Mouse (Mus musculus): ENCODE measurements around the gene D10Wsu102e.
"Not testable (repeated sequence)": the region's sequence is repeated elsewhere in the genome, so short reads cannot be mapped to it uniquely, and the experiment has no call there.

D10Wsu102e gene

GRCm38 (mm10) chr10:83347494-83347893, 12.5 kb upstream of the D10Wsu102e start:
- no peak for DNase-seq

GRCm38 (mm10) chr10:83350689-83351088, 9.3 kb upstream of the D10Wsu102e start:
- no peak for DNase-seq

GRCm38 (mm10) chr10:83351779-83352178, 8.2 kb upstream of the D10Wsu102e start:
- not testable (repeated sequence) for DNase-seq

- no peak for DNase-seq
Observed at GRCm38 (mm10) chr10:83353680-83354332, 6.2 kb upstream of the D10Wsu102e start.

DNA sequence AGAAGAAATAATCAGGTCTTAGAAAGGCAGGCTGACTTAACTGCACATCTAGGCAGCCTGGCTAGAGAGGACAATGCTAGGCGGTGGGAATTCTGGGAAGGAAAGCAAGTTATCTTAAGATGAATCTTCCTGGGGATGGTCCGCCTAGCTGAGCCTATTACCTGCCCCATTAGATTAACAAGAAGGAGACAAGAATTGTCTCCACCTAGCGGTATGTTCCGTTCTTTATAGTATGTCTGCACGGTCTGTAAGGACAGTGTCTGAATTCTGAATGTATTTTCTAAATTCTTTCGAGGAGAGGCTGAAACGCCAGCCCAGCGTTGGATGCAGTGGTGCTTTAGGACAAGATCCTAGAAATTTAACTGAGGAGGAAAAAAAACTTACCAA, 5.7 kb upstream of the D10Wsu102e start:
- DNase-seq, result no peak

- DNase-seq, result no peak
Observed at GRCm38 (mm10) chr10:83356416-83356815, 3.6 kb upstream of the D10Wsu102e start.

- no peak for DNase-seq
Observed at GRCm38 (mm10) chr10:83359451-83359850, 570 bp upstream of the D10Wsu102e start.

DNA sequence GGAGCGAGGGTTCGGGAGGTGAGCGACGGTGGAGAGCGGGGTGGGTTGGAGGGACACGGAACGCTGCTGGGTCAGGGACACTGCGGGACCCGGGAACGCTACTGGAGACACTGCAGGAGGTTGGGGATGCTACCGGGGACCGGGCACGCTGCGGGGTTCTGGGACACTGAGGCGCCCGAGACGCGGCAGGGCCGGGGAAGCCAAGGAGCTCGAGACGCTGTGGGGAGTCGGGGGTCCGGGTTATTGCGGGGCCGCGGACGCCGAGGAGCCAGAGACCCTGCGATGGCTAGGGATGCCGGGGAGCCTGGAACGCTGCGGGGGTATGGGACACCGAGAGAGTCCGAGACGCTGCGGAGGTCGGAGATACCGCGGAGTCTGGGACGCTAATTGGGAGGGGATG, 335 bp downstream of the D10Wsu102e start:
- no peak for DNase-seq

- DNase-seq, result no peak
Observed at GRCm38 (mm10) chr10:83361643-83362382, 1.8 kb downstream of the D10Wsu102e start.

GRCm38 (mm10) chr10:83363451-83363850, 3.4 kb downstream of the D10Wsu102e start:
- DNase-seq, result no peak

DNA sequence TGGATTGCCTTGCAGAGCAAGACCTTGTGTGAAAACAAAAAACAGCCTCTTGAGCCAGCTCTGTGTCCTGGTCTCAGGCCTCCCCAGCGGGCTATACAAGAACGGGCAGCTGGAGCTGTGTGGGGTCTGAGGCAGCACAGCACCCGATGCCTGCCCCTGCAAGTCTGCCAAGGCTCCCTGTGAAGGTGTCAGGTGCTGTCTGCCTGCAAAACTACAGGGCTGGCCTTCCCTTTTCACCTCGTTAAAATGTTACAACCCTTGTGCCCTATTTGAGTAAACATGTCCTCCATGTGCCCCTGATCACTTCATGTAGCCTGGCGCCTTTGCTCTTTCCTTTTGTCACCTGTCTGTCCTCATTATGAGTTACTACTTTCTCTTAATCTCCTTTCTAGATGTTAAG, 8.9 kb downstream of the D10Wsu102e start:
- DNase-seq, result no peak

- no peak for DNase-seq
Observed at GRCm38 (mm10) chr10:83374045-83374656, 14.1 kb downstream of the D10Wsu102e start.

GRCm38 (mm10) chr10:83375458-83375857, 15.4 kb downstream of the D10Wsu102e start:
- not testable (repeated sequence) for DNase-seq

GRCm38 (mm10) chr10:83376911-83377682, 17.1 kb downstream of the D10Wsu102e start:
- DNase-seq, result no peak

DNA sequence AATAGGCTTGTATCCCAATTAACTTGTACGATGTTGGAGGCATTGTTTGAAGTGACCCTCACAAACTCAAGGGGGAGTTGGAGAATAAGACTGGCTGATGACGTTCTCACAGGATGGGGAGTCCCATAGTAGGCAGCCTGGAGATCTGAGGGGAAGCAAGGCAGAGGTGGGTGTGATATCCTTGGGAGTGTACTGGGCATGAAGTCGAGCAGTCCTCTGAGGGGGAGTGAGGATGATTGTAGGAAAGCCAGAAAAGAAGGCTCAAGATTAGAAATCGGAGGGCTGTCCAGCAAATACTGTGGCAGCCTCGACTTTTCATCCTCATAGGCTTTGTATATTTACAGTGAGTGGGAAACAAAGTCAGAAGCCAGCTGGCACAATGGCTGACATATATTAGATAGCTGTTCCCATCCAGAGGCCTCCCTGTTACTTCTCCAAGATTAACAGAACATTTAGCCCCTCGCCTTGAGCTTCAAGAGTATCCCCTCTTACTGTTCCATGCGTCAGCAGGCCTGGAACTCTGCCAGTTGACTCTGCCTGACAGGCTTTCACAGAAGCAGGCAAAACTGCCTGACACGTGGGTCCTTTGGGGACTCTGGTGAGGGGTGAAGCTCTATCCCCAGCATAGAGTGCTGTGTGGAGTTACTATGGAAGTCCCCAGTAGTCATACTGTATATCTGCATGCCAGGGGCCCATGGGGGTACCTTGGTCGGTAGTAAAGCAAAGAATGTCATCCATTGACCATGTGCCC, 18.2 kb downstream of the D10Wsu102e start:
- no peak for DNase-seq

GRCm38 (mm10) chr10:83380501-83380900, 20.5 kb downstream of the D10Wsu102e start:
- DNase-seq, result no peak

GRCm38 (mm10) chr10:83382528-83382927, 22.5 kb downstream of the D10Wsu102e start:
- no peak for DNase-seq

DNA sequence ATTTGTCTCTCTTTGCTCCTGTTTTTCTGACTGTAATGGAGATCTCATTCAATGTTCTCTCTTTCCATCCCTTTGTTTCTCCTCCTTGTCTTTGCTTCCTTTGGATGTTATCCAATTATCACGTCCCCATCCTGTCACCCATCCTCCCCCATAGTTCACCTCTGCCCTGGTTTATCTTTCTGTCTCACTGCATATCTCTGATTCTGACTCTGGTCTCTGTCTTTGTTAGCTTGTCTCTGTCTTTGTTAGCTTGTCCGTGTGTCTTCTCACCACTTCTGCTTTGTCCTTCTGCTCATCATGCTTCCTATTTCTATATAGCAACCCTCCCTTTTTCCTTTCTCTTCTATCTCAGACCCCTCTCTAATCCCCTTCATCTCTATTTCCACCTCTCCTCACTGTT, 23.0 kb downstream of the D10Wsu102e start:
- DNase-seq, result no peak

GRCm38 (mm10) chr10:83383863-83384262, 23.8 kb downstream of the D10Wsu102e start:
- DNase-seq, result no peak

- no peak for DNase-seq
Observed at GRCm38 (mm10) chr10:83384456-83385215, 24.6 kb downstream of the D10Wsu102e start.

DNA sequence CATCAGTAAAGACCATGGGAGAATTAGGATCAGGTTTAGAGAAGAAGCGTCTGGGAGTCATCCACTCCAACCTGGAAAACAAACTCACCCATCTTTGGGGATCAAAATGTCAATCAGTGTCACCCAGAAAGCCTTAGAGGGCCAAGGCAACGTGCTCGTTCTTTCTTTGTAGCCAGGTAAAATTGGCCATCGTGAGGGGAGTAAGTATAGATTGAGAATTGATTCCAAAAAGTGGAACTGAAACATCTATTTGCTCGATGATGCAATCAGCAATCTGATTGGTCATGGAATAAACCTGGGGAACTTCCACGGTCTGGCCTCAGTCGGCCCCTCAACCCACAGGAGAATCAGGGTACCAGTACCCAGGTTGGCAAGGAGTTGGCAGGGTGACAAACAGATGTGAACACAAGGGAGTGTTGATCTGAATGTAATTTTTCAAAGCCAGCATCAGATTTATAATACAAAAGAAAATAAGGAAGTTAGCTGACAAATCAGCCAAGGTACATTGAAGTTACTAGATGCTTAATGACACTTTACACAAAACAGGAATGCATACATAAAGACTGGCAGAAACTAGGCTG, 25.4 kb downstream of the D10Wsu102e start:
- no peak for DNase-seq

All from thymus, postnatal 4 days (tissue).